Mouse (Mus musculus) midbrain, embryonic 13.5 days (tissue): ENCODE data around the gene Limch1. TPM values are rescaled to one million over a fixed set of nuclear protein-coding genes. Genes with fewer than 3 reads are reported as not detected.
A peak's percentile ranks its signal among the peaks of the same experiment; 100 is the strongest.

Source experiments
- ATAC-seq: fragments of 200-750 bp; cut with Nextera tagmentation; 2 replicates; pipeline ENCODE4 v1.8.0; 2017; ENCODE audit warnings: mild to moderate bottlenecking, moderate TSS enrichment, moderate library complexity
- H3K27ac ChIP-seq: fragments of 300-500 bp; sonication (generic); 2 replicates; pipeline ENCODE4 v1.5.1; 2015; ENCODE audit warnings: inconsistent platforms, mild to moderate bottlenecking, moderate library complexity
- H3K27me3 ChIP-seq: fragments of 300-500 bp; sonication (generic); 2 replicates; pipeline ENCODE4 v1.6.1; 2015; ENCODE audit warnings: mild to moderate bottlenecking, inconsistent platforms
- H3K36me3 ChIP-seq: fragments of 300-500 bp; sonication (generic); 2 replicates; pipeline ENCODE4 v1.6.1; 2015; ENCODE audit warnings: mild to moderate bottlenecking, inconsistent platforms
- H3K4me1 ChIP-seq: fragments of 300-500 bp; sonication (generic); replicated peaks from 2 replicates; pipeline ENCODE4 v1.6.1; 2015; ENCODE audit warnings: inconsistent platforms
- H3K4me2 ChIP-seq: fragments of 300-500 bp; sonication (generic); replicated peaks from 2 replicates; pipeline ENCODE4 v1.6.1; 2015; ENCODE audit warnings: moderate library complexity, mild to moderate bottlenecking, inconsistent platforms
- H3K4me3 ChIP-seq: fragments of 300-500 bp; sonication (generic); replicated peaks from 2 replicates; pipeline ENCODE4 v1.5.1; 2015; ENCODE audit warnings: mild to moderate bottlenecking, inconsistent platforms
- H3K9ac ChIP-seq: fragments of 300-500 bp; sonication (generic); replicated peaks from 2 replicates; pipeline ENCODE4 v1.6.1; 2015; ENCODE audit warnings: mild to moderate bottlenecking, inconsistent platforms
- H3K9me3 ChIP-seq: fragments of 300-500 bp; sonication (generic); 2 replicates; pipeline ENCODE4 v1.6.1; 2016; ENCODE audit warnings: mild to moderate bottlenecking, inconsistent platforms
- WGBS: fragments of 180-500 bp; shearing (Covaris S2); methylation state at CpG from one replicate; pipeline ENCODE4 v1.1.7; 2015; 5-methylcytosine and 5-hydroxymethylcytosine counted together
- polyA plus RNA-seq: library from polyadenylated mRNA; unstranded; fragments of >200 nt; fragmentation: Nextera tagmentation; extraction: Ambion mirVana; gene quantifications from 2 replicates; pipeline ENCODE4 v1.2.1, GENCODE M21; 2015

Gene Limch1
- polyA plus RNA-seq, 1 experiment from 2014 or later: 41.9 TPM

DNA sequence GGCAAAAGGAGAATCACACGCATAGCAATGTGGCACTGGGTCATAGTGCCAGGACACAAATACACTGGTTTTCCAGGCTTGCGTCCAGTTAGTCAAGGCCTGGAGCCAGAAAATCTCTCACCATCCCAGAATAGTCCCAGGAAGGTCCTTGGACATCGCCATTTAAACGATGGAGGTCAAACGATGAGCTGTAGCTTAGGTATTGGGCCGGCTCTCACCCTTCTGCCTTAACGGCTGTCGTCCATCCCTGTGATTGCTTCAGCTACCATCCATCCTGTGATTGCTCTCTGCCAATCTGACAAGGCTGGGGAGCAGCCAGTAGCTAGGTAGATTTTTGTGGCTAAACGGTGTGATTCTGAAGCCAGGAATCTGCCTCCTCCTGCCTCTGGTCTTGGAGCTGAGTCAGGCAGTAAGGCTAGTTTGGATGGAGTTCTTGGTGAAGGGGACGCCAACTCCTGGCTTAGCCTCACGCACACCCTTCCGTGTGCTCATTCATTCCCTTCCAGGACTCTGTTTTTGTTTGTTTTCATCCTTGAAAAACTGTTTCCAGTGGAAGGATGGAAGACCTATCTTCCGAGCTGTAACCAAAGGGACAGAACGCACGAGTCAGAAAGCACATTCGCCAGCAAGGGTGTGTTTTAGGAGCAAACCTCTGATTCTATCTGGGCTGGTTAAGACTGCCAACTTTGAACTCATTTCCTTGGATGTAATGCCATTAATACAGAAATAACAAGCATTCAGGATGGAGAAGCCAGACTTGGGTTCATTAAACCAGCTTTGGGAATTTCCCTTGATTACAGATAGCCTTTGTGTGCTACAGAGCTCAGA, 265.6 kb downstream of the Limch1 start:
- no peaks in the 10 kb centered on the region for H3K27me3 ChIP-seq
- no peaks in the 10 kb centered on the region for H3K9me3 ChIP-seq
- no peak overlapping the region for H3K4me3 ChIP-seq
- H3K36me3 ChIP-seq: peaks cover 17% of the 10 kb centered on the region
- no peak for ATAC-seq
- 96% methylated on average over 16 of the region's 16 CpGs for WGBS
- no peak overlapping the region for H3K4me2 ChIP-seq
- no peaks in the 10 kb centered on the region for H3K4me1 ChIP-seq
- H3K9ac ChIP-seq: no peak overlapping the region
- H3K27ac ChIP-seq: no peak overlapping the region

DNA sequence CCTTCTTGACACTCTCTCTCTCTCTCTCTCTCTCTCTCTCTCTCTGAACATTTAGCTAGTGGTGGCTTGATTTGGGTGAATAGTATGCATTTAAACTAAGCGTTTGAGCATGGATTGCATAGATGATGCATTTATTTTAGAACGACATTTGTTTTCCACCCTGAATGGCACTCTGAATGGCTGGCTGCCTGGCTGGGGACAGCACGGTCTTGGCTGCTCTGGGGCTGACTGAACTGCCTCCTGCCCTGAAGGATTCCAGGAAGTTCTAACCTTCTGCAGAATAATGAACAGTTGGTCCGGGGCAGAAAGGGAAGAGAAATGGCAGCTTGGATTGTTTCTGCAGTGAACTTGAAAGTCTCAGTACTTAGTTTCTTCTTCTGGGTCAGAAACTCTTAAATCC, 266.4 kb downstream of the Limch1 start:
- no peak for ATAC-seq
- Histone ChIP-seq H3K27me3 (no peaks in the 10 kb centered on the region), H3K9me3 (no peaks in the 10 kb centered on the region), H3K4me3 (no peak overlapping the region), H3K27ac (no peak overlapping the region), H3K36me3 (peaks cover 17% of the 10 kb centered on the region), H3K4me2 (no peak overlapping the region), H3K4me1 (no peaks in the 10 kb centered on the region), H3K9ac (no peak overlapping the region)
- 80% methylated on average over 4 of the region's 4 CpGs for WGBS

- Histone ChIP-seq H3K9ac (no peak overlapping the region), H3K9me3 (no peaks in the 10 kb centered on the region), H3K36me3 (peaks cover 19% of the 10 kb centered on the region), H3K27me3 (no peaks in the 10 kb centered on the region), H3K4me3 (no peak overlapping the region), H3K27ac (no peak overlapping the region), H3K4me2 (no peak overlapping the region), H3K4me1 (no peaks in the 10 kb centered on the region)
- no peak for ATAC-seq
- 86% methylated on average over 3 of the region's 3 CpGs for WGBS
Observed at GRCm38 (mm10) chr5:67013926-67014325, 268.3 kb downstream of the Limch1 start.

DNA sequence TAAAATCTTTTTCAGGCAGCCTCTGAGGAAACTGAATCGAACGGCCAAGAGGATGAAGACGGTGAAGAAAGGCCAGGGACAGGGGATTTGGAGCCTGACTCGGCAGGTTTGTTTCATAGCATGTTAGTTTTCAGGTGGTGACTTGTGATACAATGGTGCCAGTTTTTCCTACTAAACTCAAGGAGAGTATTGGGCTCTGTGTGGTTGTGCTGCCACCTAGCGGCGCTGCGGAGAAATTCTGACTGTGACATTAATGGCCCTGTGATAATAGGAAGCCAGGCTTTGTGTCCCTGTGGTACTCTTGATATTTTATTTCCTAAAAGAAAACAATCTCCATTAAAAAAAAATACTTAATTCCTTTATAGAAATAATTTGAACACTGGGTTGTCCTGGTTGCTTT, 270.8 kb downstream of the Limch1 start:
- ATAC-seq: peak; percentile 72
- Histone ChIP-seq H3K4me2 (no peak overlapping the region), H3K4me1 (no peaks in the 10 kb centered on the region), H3K9me3 (no peaks in the 10 kb centered on the region), H3K9ac (no peak overlapping the region), H3K27me3 (no peaks in the 10 kb centered on the region), H3K27ac (no peak overlapping the region), H3K4me3 (no peak overlapping the region), H3K36me3 (peaks cover 10% of the 10 kb centered on the region; the same call in 1 of the 2 replicates)
- whole genome bisulfite sequencing: 12% methylated on average over 7 of the region's 7 CpGs

DNA sequence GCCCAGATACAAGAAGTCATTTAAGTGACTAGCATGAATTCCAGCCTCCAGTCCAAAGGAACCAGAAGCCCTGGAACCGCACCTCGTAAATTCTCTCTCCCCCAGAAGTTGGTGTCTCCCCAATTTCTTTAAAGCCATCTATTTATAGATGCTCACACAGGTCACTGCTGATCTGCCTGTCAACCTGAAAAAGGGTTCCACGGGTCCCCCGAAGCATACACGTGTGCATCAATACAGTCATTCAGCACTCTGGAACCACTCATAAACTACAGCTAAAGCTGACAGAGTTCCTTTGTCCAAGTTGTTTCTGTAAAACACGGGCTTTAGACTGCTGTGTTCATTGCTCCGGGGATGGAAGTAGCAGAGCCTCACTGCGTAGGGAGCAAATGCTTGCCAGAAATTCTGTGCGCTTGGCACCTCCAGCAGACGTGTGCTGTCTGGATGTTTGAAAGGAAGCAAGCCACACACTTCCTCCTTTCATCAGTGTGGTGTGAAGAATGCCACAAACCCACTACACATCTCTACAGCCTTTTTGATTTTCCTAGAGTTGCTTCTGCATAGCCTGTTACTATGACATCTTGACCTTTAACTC, 278.9 kb downstream of the Limch1 start:
- no peak for ATAC-seq
- H3K4me1 ChIP-seq: peaks cover 6% of the 10 kb centered on the region
- H3K36me3 ChIP-seq: peaks cover 28% of the 10 kb centered on the region
- WGBS: 89% methylated on average over 10 of the region's 10 CpGs
- no peak overlapping the region for H3K4me3 ChIP-seq
- no peak overlapping the region for H3K27ac ChIP-seq
- H3K9ac ChIP-seq: no peak overlapping the region
- H3K27me3 ChIP-seq: no peaks in the 10 kb centered on the region
- no peak overlapping the region for H3K4me2 ChIP-seq
- H3K9me3 ChIP-seq: no peaks in the 10 kb centered on the region

DNA sequence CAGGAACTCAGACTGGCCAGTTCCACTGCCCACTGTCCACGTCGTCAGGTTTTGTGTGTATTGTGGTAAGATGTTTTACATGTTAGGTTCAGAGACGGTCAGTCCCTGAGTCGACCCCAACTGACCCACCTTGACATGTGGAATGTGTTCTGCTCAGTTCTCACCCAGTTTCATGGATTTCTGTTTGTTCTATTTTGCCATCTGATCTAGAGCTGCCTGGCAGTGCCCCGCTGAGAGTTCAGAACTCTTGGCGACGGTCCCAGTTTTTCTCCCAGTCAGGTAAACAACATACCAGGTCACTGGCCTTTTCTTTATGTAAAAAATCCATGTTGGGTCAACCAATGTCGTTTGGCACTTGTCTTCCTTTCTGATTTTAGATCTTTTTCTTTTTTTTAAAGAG, 279.5 kb downstream of the Limch1 start:
- peaks cover 34% of the 10 kb centered on the region for H3K36me3 ChIP-seq
- H3K9me3 ChIP-seq: no peaks in the 10 kb centered on the region
- no peak overlapping the region for H3K9ac ChIP-seq
- H3K4me2 ChIP-seq: no peak overlapping the region
- H3K4me3 ChIP-seq: no peak overlapping the region
- no peaks in the 10 kb centered on the region for H3K27me3 ChIP-seq
- peaks cover 6% of the 10 kb centered on the region for H3K4me1 ChIP-seq
- no peak for ATAC-seq
- WGBS: 86% methylated on average over 8 of the region's 8 CpGs
- H3K27ac ChIP-seq: no peak overlapping the region

- H3K27ac ChIP-seq: no peak overlapping the region
- H3K36me3 ChIP-seq: peaks cover 38% of the 10 kb centered on the region
- H3K4me2 ChIP-seq: no peak overlapping the region
- H3K27me3 ChIP-seq: no peaks in the 10 kb centered on the region
- H3K9ac ChIP-seq: no peak overlapping the region
- H3K4me1 ChIP-seq: peaks cover 6% of the 10 kb centered on the region
- 79% methylated on average over 8 of the region's 10 CpGs for WGBS
- H3K4me3 ChIP-seq: no peak overlapping the region
- no peaks in the 10 kb centered on the region for H3K9me3 ChIP-seq
- ATAC-seq: no peak
Observed at GRCm38 (mm10) chr5:67025581-67025980, 280.0 kb downstream of the Limch1 start.

DNA sequence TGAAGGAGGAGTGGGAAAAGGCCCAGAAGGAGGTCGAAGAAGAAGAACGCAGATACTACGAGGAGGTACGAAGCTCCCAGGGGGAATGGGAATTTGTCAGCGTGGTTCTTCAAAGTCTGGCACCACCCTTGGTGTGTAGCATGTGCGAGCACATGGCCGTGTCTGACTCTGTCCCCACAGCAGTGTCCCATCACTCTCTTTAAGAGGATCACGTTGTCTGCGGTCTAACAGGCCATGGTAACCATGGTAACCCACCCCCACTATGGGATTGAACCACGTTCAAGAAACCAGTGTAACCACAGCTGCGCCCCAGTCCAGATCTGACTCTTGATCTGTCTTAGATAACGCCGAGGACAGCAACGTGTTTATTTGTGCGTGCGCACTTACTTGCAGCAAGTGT, 283.2 kb downstream of the Limch1 start:
- H3K9me3 ChIP-seq: no peaks in the 10 kb centered on the region
- no peak overlapping the region for H3K4me2 ChIP-seq
- no peak overlapping the region for H3K27ac ChIP-seq
- peaks cover 45% of the 10 kb centered on the region for H3K36me3 ChIP-seq
- no peak overlapping the region for H3K4me3 ChIP-seq
- H3K4me1 ChIP-seq: peaks cover 6% of the 10 kb centered on the region
- ATAC-seq: peak; percentile 83
- no peaks in the 10 kb centered on the region for H3K27me3 ChIP-seq
- WGBS: 53% methylated on average over 16 of the region's 16 CpGs
- H3K9ac ChIP-seq: no peak overlapping the region

GRCm38 (mm10) chr5:67029946-67030345, 284.3 kb downstream of the Limch1 start:
- 57% methylated on average over 3 of the region's 3 CpGs for WGBS
- peaks cover 47% of the 10 kb centered on the region for H3K36me3 ChIP-seq

GRCm38 (mm10) chr5:67032601-67033000, 287.0 kb downstream of the Limch1 start:
- H3K27me3 ChIP-seq: no peaks in the 10 kb centered on the region
- H3K9me3 ChIP-seq: no peaks in the 10 kb centered on the region
- 85% methylated on average over 7 of the region's 7 CpGs for WGBS
- no peak overlapping the region for H3K4me2 ChIP-seq
- H3K4me3 ChIP-seq: no peak overlapping the region
- no peak overlapping the region for H3K9ac ChIP-seq
- H3K36me3 ChIP-seq: peaks cover 55% of the 10 kb centered on the region
- H3K4me1 ChIP-seq: peaks cover 6% of the 10 kb centered on the region
- ATAC-seq: no peak
- no peak overlapping the region for H3K27ac ChIP-seq

More at GRCm38 (mm10) chr5:67029946-67030345, 284.3 kb downstream of the Limch1 start:
- Histone ChIP-seq H3K4me1 (peaks cover 6% of the 10 kb centered on the region), H3K27me3 (no peaks in the 10 kb centered on the region), H3K4me2 (no peak overlapping the region), H3K4me3 (no peak overlapping the region), H3K9me3 (no peaks in the 10 kb centered on the region), H3K9ac (no peak overlapping the region), H3K27ac (no peak overlapping the region)
- no peak for ATAC-seq

DNA sequence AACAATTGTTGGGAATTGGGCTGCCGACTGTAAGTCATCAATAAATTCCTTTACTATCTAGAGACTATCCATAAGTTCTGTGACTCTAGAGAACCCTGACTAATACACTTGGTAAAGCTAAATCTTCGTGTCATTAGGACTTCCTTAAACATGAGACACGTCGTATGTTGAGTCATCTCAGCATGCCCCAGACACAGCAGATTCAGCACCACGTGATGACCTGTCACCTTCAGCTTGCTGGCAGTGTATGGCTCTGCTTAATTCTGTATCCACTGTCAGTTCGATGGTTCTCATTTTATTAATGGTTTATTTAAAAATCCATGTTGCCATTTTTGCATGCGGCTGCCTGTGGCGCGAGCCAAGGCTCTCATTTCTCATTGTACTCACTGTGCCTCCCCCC, 298.3 kb downstream of the Limch1 start:
- Histone ChIP-seq H3K4me1 (no peaks in the 10 kb centered on the region), H3K27me3 (no peaks in the 10 kb centered on the region), H3K4me2 (no peak overlapping the region), H3K36me3 (peaks cover 8% of the 10 kb centered on the region), H3K9ac (no peak overlapping the region), H3K4me3 (no peak overlapping the region), H3K9me3 (no peaks in the 10 kb centered on the region), H3K27ac (no peak overlapping the region)
- WGBS: 86% methylated on average over 9 of the region's 9 CpGs
- ATAC-seq: no peak

- Histone ChIP-seq H3K4me3 (no peak overlapping the region), H3K9ac (no peak overlapping the region), H3K27me3 (no peaks in the 10 kb centered on the region; the same call in 1 of the 2 replicates), H3K36me3 (peaks cover 10% of the 10 kb centered on the region), H3K27ac (no peak overlapping the region), H3K4me1 (no peaks in the 10 kb centered on the region), H3K4me2 (no peak overlapping the region), H3K9me3 (no peaks in the 10 kb centered on the region)
- peak; percentile 71 for ATAC-seq
- WGBS: 12% methylated on average over 4 of the region's 4 CpGs
Observed at GRCm38 (mm10) chr5:67048003-67048402, 302.4 kb downstream of the Limch1 start.
